Comparison of ENCODE assay signal across 10 mouse cellular contexts in genomic region chr5:101700607-101701006, GRCm38 (mm10). TPM values are rescaled to one million over a fixed set of nuclear protein-coding genes. Genes with fewer than 3 reads are reported as not detected.
A peak's percentile ranks its signal among the peaks of the same experiment; 100 is the strongest.
DNase-seq lines count a peak whose midpoint lies in the region; ATAC-seq and TF ChIP-seq lines count a peak whose summit lies in the region.
"Had no signal": no experiment of that assay in that cellular context is flagged by ENCODE, and none has a peak within 500 bp of the region (broad histone marks: within the 10 kb centered on the region; RNA-seq: fewer than 3 reads in every experiment).

No protein-coding gene starts in this region.

- no peak overlapping the region for H3K4me2 ChIP-seq in midbrain, postnatal 0 days (ENCODE audit: low read depth, low read length, poor library complexity, severe bottlenecking)
- H3K4me2 ChIP-seq in midbrain, embryonic 13.5 days (replicated peaks): no peak overlapping the region
- H3K4me2 ChIP-seq in forebrain, embryonic 12.5 days: no peak overlapping the region
- H3K4me2 ChIP-seq: hindbrain, embryonic 15.5 days had no signal

- H3K4me1 ChIP-seq in midbrain, postnatal 0 days (ENCODE audit: insufficient read depth, low read length): no peaks in the 10 kb centered on the region
- no peaks in the 10 kb centered on the region for H3K4me1 ChIP-seq in midbrain, embryonic 13.5 days (replicated peaks)
- H3K4me1 ChIP-seq in forebrain, embryonic 12.5 days: no peaks in the 10 kb centered on the region
- H3K4me1 ChIP-seq: hindbrain, embryonic 15.5 days had no signal

- intact Hi-C loops in gastrocnemius, adult 2 months (cut with DNase I): no loop called here
- intact Hi-C loops in gastrocnemius, postnatal 36 days (cut with DNase I): no loop called here
- intact Hi-C loops in left cerebral cortex, postnatal 14 days (cut with DNase I): no loop called here

- DNase-seq in gastrocnemius, adult 2 months: no peak
- no peak for DNase-seq in gastrocnemius, postnatal 36 days
- DNase-seq in midbrain, postnatal 0 days (ENCODE audit: low spot score): peak; percentile 68
- DNase-seq in c-Kit-positive CD71-positive TER-119-positive erythroid progenitor cells, embryonic 14.5 days (ENCODE audit: low spot score): peak; percentile 38
- DNase-seq in left cerebral cortex, postnatal 14 days (ENCODE audit: low spot score in 2 of 2): peak; percentile 47 to 66
- DNase-seq in spleen, postnatal 10 days (ENCODE audit: low spot score in 2 of 2): no peak

- no peaks in the 10 kb centered on the region for H3K9me3 ChIP-seq in midbrain, postnatal 0 days (ENCODE audit: low read length)
- H3K9me3 ChIP-seq in midbrain, embryonic 13.5 days: no peaks in the 10 kb centered on the region
- H3K9me3 ChIP-seq in forebrain, embryonic 12.5 days: no peaks in the 10 kb centered on the region
- H3K9me3 ChIP-seq: hindbrain, embryonic 15.5 days had no signal

- 5% methylated on average over 3 of the region's 3 CpGs for WGBS in midbrain, postnatal 0 days
- 11% methylated on average over 3 of the region's 3 CpGs for WGBS in midbrain, embryonic 13.5 days
- WGBS in forebrain, embryonic 12.5 days: 14% methylated on average over 3 of the region's 3 CpGs

- ATAC-seq in midbrain, postnatal 0 days (ENCODE audit: low FRiP score): no peak
- ATAC-seq in midbrain, embryonic 13.5 days: no peak
- no peak for ATAC-seq in forebrain, embryonic 12.5 days (ENCODE audit: low FRiP score)

- H3K9ac ChIP-seq in midbrain, postnatal 0 days (replicated peaks; ENCODE audit: low read length, poor library complexity, severe bottlenecking): no peak overlapping the region
- no peak overlapping the region for H3K9ac ChIP-seq in midbrain, embryonic 13.5 days (replicated peaks)
- no peak overlapping the region for H3K9ac ChIP-seq in forebrain, embryonic 12.5 days
- H3K9ac ChIP-seq: hindbrain, embryonic 15.5 days had no signal

- H3K27me3 ChIP-seq in midbrain, postnatal 0 days (ENCODE audit: insufficient read depth, low read length): no peaks in the 10 kb centered on the region
- H3K27me3 ChIP-seq in midbrain, embryonic 13.5 days: no peaks in the 10 kb centered on the region
- peaks cover 8% of the 10 kb centered on the region for H3K27me3 ChIP-seq in forebrain, embryonic 12.5 days
- H3K27me3 ChIP-seq: hindbrain, embryonic 15.5 days had no signal

- no peak overlapping the region for H3K27ac ChIP-seq in gastrocnemius, adult 2 months
- no peak overlapping the region for H3K27ac ChIP-seq in midbrain, postnatal 0 days (ENCODE audit: low read depth, low read length)
- H3K27ac ChIP-seq in midbrain, embryonic 13.5 days: no peak overlapping the region
- no peak overlapping the region for H3K27ac ChIP-seq in forebrain, embryonic 12.5 days
- H3K27ac ChIP-seq: hindbrain, embryonic 15.5 days had no signal

- peak; percentile 65 for TF ChIP-seq CTCF in gastrocnemius, adult 2 months (IDR thresholded peaks at IDR 0.05)
- TF ChIP-seq CTCF in midbrain, postnatal 0 days (IDR thresholded peaks at IDR 0.05): peak; percentile 75

- H3K4me3 ChIP-seq in gastrocnemius, adult 2 months: no peak overlapping the region
- no peak overlapping the region for H3K4me3 ChIP-seq in midbrain, postnatal 0 days (ENCODE audit: low read depth, low read length)
- H3K4me3 ChIP-seq in midbrain, embryonic 13.5 days (replicated peaks): no peak overlapping the region
- no peak overlapping the region for H3K4me3 ChIP-seq in forebrain, embryonic 12.5 days (replicated peaks)
- H3K4me3 ChIP-seq: hindbrain, embryonic 15.5 days had no signal

- no peaks in the 10 kb centered on the region for H3K36me3 ChIP-seq in midbrain, postnatal 0 days (ENCODE audit: insufficient read depth, low read length)
- H3K36me3 ChIP-seq in midbrain, embryonic 13.5 days: no peaks in the 10 kb centered on the region
- no peaks in the 10 kb centered on the region for H3K36me3 ChIP-seq in forebrain, embryonic 12.5 days (replicated peaks)
- H3K36me3 ChIP-seq: hindbrain, embryonic 15.5 days had no signal

RNA-seq across cellular contexts. Expression of gene Nkx6-1, which starts 35.8 kb away (rescaled TPM):
- not detected for total RNA-seq in gastrocnemius, adult 2 months (2021)
- not detected for total RNA-seq in gastrocnemius, postnatal 36 days (2021)
- total RNA-seq in midbrain, postnatal 0 days (2014; rRNA removed): 1.3 and 1.4 TPM in 2 replicates
- polyA plus RNA-seq in midbrain, postnatal 0 days (2015; fragmentation: Nextera tagmentation; extraction: Ambion mirVana): 1.4 and 1.9 TPM in 2 replicates
- 2.2 and 3.5 TPM in 2 replicates for polyA plus RNA-seq in midbrain, embryonic 13.5 days (2015; fragmentation: Nextera tagmentation; extraction: Ambion mirVana)
- total RNA-seq in left cerebral cortex, postnatal 14 days (2021): under 1 TPM in 1 of 2 experiments, not detected in 1; 0.40 TPM
- polyA plus RNA-seq in forebrain, embryonic 12.5 days (2016; fragmentation: Nextera tagmentation; extraction: Ambion mirVana): 0.40 and 0.50 TPM in 2 replicates
- total RNA-seq: neutrophil, adult 5-6 weeks had no signal

Comparison
In these comparisons a context has a peak if more than half of its experiments do, and no peak if none do; other contexts are left out.
1. DNase-seq: peak in midbrain, postnatal 0 days (single experiment), c-Kit-positive CD71-positive TER-119-positive erythroid progenitor cells, embryonic 14.5 days (single experiment) and left cerebral cortex, postnatal 14 days (2 of 2); none in gastrocnemius, adult 2 months (single experiment), gastrocnemius, postnatal 36 days (0 of 2) and spleen, postnatal 10 days (0 of 2).